Mouse (Mus musculus) common myeloid progenitor, adult 5-6 weeks (primary cell): ENCODE data around the gene Dock8. TPM values are rescaled to one million over a fixed set of nuclear protein-coding genes. Genes with fewer than 3 reads are reported as not detected.

Source experiments
- ATAC-seq: replicated peaks from 2 replicates; pipeline ENCODE4 v1.8.0; 2016; ENCODE audit warnings: low read depth, mild to moderate bottlenecking, moderate TSS enrichment, inconsistent platforms; ENCODE audit not compliant: poor library complexity, severe bottlenecking
- total RNA-seq: library from RNA; stranded (forward); fragments of 200-1000, 187-1606 nt; gene quantifications from 2 replicates; pipeline ENCODE4 v1.2.3, GENCODE M21; 2017

Gene Dock8
- total RNA-seq, 1 experiment from 2014 or later = 73.1 TPM

GRCm38 (mm10) chr19:25056224-25056623, 56.9 kb downstream of the Dock8 start:
- ATAC-seq = no peak

DNA sequence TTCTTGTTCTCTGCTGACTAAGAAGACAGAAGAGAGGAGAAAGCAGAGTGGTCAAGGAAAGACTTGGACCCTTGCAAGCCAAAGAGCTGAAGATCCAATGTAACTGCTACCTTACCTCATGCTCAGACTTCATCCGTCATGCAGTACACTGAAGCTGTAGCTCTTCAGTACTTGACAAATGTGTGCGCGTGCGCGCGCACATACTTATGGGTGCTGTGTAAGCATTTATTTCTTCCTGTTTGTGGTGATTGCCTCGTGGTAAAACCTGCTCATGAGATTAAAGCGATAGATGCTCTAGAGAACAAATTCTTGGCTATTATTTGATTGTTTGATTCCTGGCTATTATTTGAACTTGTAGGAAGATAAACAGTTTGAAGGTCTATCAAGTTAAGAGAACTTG, 58.5 kb downstream of the Dock8 start:
- ATAC-seq = no peak

GRCm38 (mm10) chr19:25059847-25060364, 60.6 kb downstream of the Dock8 start:
- ATAC-seq = no peak

DNA sequence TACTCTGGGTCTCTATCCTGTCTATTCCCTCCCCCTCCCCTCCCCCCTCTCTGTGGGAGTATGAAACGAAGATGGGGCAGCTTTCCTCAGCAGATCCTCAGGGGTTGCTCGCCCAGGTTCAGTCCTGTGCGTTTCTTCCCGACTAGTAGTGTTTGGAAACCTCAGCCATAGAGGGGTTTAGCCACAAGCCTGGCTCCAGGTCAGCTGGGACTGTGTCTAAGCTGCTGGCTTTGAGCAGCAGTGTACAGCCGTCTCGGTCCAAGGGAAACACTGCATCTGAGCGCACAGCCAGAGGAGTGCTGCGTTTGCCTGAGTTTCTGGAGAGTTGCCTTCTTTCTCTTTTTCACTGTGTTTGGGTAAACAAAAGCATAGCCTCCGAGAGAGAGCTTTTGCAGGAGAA, 61.0 kb downstream of the Dock8 start:
- ATAC-seq = no peak

DNA sequence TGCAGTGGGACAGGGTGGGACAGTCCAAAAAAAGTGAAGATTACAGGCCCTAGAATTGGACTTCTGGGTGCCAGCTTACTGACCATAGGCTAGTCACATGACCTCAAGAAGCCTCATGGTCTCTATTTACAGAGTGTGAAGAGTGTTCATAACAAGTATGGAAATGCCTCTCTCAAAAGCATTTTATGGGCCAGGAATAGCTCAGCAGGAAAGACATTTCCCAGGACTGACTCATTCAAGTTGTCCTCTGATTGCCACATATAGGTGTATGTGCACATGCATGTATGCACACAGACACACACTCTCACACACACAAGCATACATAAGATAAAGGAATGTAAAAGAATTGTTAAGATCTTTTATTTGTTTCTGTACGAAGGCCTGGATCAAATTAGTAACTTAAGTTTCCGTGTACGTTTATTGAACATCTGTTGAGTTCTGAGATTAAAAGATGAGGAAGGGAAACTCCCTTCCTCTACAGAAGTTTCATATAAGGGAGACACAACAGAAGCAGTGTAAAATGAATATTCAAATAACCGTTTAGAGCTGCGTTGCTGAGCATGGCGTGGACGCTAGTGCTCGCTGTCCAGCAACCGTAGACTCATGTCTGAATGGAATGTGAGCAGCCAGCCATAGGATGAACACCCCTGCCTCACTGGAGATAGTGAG, 63.0 kb downstream of the Dock8 start:
- no peak for ATAC-seq

GRCm38 (mm10) chr19:25062857-25063240, 63.5 kb downstream of the Dock8 start:
- ATAC-seq = no peak

DNA sequence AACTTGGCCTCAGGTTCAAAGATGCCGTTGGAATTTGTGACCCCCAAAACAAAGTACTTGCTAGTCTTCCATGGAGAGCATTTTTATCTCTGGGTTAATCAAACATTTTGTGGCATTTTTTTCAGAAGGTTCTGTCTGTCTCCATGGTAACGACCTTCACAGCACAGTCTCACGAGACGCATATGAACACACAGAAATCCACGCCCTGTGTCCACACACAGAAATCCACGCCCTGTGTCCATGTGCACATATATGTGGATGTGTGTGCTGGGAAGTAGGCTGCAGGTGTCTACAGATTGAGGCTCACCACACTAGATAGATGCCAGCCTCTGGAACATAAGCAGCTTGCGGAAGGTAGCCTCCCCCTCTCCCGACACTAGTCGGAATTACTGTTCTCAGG, 66.9 kb downstream of the Dock8 start:
- no peak for ATAC-seq

DNA sequence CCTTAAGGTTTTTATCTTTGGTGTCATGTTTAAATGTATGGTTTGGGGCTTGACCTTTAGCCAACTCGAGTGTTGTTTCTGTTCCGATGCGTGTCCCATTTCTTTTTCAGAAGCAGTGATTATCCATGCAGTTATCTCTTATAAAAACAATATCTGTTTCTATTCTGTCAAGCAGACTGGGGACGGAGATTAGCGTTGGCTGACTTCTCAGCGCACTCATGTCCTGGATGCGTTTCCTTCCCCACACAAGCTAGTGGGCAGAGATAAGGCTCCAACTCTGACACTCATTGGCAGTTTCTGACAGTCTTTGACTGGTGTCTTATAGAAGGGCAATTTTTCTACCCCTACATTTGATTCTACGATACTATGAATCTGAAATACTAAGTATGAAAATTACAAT, 69.2 kb downstream of the Dock8 start:
- ATAC-seq = peak; percentile 77

DNA sequence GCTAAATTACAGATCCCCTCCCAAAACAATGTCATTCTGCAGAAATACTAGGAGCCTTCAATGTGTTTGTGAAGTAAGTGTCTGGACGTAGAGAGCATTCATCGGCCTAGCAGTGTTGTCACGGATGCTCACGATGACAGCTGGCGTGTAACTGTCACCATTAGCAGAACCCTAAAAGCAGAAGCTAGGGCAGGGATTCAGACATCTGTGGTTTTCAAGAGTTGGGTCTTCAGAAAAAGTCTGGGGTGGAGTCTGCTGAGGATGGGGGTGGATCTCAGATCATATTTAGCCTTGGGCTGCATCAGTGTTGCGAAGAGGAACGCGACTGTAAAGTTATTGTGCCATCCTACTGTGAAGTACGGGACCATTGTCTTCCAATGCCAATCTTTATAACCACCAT, 73.2 kb downstream of the Dock8 start:
- ATAC-seq = peak; percentile 89

- peak; percentile 47 for ATAC-seq
Observed at GRCm38 (mm10) chr19:25074741-25075140, 75.4 kb downstream of the Dock8 start.

DNA sequence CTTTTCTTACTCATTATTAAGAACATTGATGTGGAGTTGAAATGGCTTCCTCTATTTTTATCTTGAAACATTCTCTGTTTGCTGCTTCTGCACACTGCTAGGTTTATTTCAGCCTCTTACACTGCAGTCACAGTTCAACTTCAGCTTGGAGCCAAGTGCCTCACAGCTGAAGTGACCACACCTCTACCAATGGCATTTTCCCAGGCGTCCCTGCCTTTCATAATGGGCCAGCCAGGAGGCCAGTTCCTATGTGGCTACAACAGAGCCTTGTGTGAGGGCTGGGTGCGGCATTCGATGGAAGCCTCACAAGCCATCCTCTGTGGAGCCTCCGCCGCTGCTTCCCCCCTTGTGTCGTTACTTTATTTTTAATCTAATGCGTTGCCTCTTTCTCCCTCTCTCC, 78.3 kb downstream of the Dock8 start:
- no peak for ATAC-seq

- no peak for ATAC-seq
Observed at GRCm38 (mm10) chr19:25078130-25078529, 78.8 kb downstream of the Dock8 start.

DNA sequence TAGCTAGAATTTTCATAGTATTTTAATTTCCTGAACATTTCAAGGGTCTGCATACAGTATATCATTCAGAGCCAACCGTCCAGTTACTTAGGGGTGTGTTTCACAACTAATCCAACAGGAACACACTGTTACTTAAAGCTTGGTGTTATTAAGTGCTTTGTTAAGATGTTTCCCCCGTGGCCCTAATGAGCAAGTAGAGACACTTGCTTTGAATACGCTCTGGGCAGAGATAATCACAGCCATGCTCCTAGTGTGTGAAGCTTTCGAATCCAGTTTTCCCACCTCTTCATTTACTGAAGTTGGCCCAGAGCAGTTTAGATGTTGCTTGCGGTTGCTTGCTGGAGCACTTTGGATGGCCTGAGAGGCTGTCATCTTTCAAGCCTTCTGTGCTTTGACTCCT, 80.8 kb downstream of the Dock8 start:
- ATAC-seq = no peak

- ATAC-seq = no peak
Observed at GRCm38 (mm10) chr19:25082839-25083238, 83.5 kb downstream of the Dock8 start.

- ATAC-seq = no peak
Observed at GRCm38 (mm10) chr19:25087181-25087580, 87.8 kb downstream of the Dock8 start.

DNA sequence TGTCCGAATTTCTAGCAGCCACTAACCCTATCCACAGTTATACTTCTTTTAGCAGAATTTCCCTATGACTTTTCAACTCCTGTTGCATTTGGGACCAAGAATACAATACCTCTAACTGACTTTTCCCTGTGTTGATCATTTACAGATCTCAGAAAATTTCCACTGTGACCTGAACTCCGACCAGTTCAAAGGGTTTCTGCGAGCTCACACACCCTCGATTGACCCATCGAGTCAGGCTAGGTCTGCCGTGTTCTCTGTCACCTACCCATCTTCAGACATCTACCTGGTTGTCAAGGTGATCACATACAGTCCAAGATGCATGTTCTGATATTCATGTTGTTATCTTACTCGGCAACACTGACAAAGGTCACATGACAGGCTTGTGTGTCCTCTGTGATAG, 90.4 kb downstream of the Dock8 start:
- ATAC-seq = no peak

GRCm38 (mm10) chr19:25095135-25095534, 95.8 kb downstream of the Dock8 start:
- ATAC-seq = peak; percentile 75

DNA sequence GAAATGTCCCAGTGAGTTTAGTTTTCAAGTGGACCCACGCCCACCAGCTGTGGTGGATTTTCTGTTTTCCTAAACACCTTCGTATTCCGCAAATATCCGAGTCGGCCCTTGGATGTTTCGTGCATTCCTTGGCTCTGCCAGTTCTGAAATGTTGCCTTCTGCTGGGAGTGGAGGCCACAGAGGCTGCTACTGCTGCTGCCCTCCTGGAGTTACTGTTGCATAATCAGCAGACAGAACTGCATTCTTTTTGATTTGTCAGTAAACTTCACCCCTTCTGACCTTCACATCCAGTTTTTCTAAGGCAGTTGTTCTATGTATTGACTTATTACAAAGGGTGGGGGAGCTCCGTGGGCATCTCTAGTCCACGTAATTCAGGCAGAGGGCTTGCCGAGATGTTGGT, 97.0 kb downstream of the Dock8 start:
- ATAC-seq = no peak

DNA sequence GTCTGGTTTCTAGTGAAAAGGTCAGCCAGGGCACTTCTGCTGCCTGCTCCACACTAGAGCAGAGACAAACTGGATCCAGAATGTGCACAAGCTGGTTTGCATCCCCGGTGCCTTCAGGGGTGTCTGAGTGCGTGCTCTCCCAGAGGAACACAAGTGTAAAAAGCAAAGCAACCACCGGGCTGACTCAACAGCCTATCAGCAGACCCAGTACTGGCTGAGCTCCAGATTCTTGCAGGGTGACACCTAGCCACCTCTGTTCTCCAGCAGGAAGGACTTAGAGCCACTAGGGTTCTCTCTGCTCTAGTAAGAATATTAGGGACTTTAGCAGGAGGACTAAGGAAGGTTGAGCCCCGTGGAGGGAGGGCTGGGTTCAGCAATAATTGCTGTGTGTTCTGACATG, 97.7 kb downstream of the Dock8 start:
- ATAC-seq = no peak

DNA sequence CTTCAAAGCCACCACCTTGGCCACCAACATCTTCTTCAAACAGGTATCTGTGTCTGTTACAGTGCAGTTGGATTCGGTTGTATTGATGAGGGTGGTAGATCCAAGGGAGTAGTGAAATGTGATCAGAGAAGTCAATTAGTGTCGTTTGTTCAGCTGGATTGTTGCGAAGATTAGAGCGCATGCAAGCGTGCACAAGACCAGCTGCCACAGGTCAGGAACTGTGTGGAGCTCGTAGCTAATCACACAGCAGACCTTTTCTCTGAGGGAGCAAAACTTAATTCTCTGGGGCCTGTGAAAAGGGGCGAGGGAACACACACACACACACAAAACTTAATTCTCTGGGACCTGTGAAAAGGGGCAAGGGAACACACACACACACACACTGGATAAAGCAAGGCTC, 98.2 kb downstream of the Dock8 start:
- no peak for ATAC-seq

- ATAC-seq = no peak
Observed at GRCm38 (mm10) chr19:25097951-25098350, 98.6 kb downstream of the Dock8 start.

DNA sequence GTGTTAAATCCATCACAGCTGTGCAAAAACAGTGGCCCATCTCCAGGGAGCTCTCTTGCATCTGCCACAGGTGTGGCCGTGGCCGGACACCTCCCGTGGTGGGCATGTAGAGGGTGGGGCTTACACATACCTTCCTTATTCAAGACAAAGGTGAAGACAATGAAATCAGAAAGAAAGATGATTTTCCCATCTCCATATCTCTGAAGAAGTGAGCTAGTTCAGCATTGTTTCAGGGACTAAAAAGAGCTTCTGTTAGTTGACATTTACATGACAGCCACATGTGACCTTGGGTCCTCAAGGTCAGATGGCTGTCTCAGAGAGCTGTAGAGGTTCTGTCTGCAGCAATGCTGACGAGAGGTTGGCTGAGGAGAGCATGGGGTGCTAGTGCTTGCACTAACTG, 99.6 kb downstream of the Dock8 start:
- ATAC-seq = no peak
